Mouse (Mus musculus) kidney, adult 2 months (tissue): ENCODE measurements around the gene Itm2b. TPM values are rescaled to one million over a fixed set of nuclear protein-coding genes. Genes with fewer than 3 reads are reported as not detected.

Source experiments
- DNase-seq: peaks from one replicate; pipeline ENCODE4 v3.0.0; 2021
- H3K27ac ChIP-seq: fragments of 200-500 bp; 2 replicates; pipeline ENCODE4 v1.5.1; 2012; ENCODE audit warnings: low read depth, low read length, control low read depth, inconsistent platforms; ENCODE audit not compliant: insufficient read depth
- H3K27me3 ChIP-seq: fragments of 200-500 bp; replicated peaks from 2 replicates; pipeline ENCODE4 v1.6.1; 2012; ENCODE audit warnings: mild to moderate bottlenecking, moderate library complexity, low read length, inconsistent platforms; ENCODE audit not compliant: control insufficient read depth, insufficient read depth
- H3K36me3 ChIP-seq: fragments of 200-500 bp; 2 replicates; pipeline ENCODE4 v1.6.1; 2012; ENCODE audit warnings: mild to moderate bottlenecking, moderate library complexity, low read length, inconsistent platforms; ENCODE audit not compliant: control insufficient read depth, insufficient read depth
- H3K4me1 ChIP-seq: fragments of 200-500 bp; 2 replicates; pipeline ENCODE4 v1.6.1; 2011; ENCODE audit warnings: low read length; ENCODE audit not compliant: control insufficient read depth, insufficient read depth
- H3K4me3 ChIP-seq: fragments of 200-500 bp; 2 replicates; pipeline ENCODE4 v1.5.1; 2011; ENCODE audit warnings: mild to moderate bottlenecking, low read depth, low read length, control low read depth; ENCODE audit not compliant: insufficient read depth
- CTCF ChIP-seq: fragments of 200-500 bp; conservative IDR thresholded peaks from 2 replicates; pipeline ENCODE4 v1.5.1; 2011; ENCODE audit warnings: low read depth, mild to moderate bottlenecking, control low read depth, low read length, moderate library complexity, mixed read lengths; ENCODE audit not compliant: insufficient read depth, insufficient read length
- POLR2A ChIP-seq: fragments of 200-500 bp; IDR thresholded peaks from one replicate; pipeline ENCODE4 v1.6.1; 2011; ENCODE audit warnings: low read depth, low read length, control low read depth
- WGBS: fragments of 180-500 bp; shearing (Covaris S2); methylation state at CpG from one replicate; pipeline ENCODE4 v1.1.7; 2018; 5-methylcytosine and 5-hydroxymethylcytosine counted together
- polyA plus RNA-seq: library from polyadenylated mRNA; depleted of rRNA; stranded (reverse); fragments of >200 nt; gene quantifications from 2 replicates; pipeline ENCODE4 v1.2.3, GENCODE M21; 2012

Itm2b gene
- polyA plus RNA-seq, 1 experiment = 2,219 TPM

GRCm38 (mm10) chr14:73382699-73383098 lies 2.4 kb downstream of the Itm2b start:
- Histone ChIP-seq H3K4me1 (peaks cover 29% of the 10 kb centered on the region), H3K36me3 (peaks cover 6% of the 10 kb centered on the region; the same call in 1 of the 2 replicates), H3K4me3 (peak overlapping the region; percentile 50), H3K27me3 (no peaks in the 10 kb centered on the region), H3K27ac (peak overlapping the region; percentile 87)
- WGBS = 5% methylated on average over 9 of the region's 9 CpGs
- peak; percentile 7 for TF ChIP-seq POLR2A
- TF ChIP-seq CTCF = no peak
- DNase-seq = peak; percentile 86

- Histone ChIP-seq H3K27ac (peak overlapping the region; percentile 76), H3K27me3 (no peaks in the 10 kb centered on the region), H3K4me1 (peaks cover 30% of the 10 kb centered on the region), H3K4me3 (peak overlapping the region; percentile 19; the same call in 1 of the 2 replicates), H3K36me3 (peaks cover 8% of the 10 kb centered on the region; the same call in 1 of the 2 replicates)
- peak; percentile 37 for DNase-seq
- no peak for TF ChIP-seq CTCF
- TF ChIP-seq POLR2A = no peak
- WGBS = 3% methylated on average over 4 of the region's 4 CpGs
These were observed 3.5 kb downstream of the Itm2b start for GRCm38 (mm10) chr14:73381559-73381958.

- no peak for TF ChIP-seq POLR2A
- TF ChIP-seq CTCF = no peak
- WGBS = 65% methylated on average over 6 of the region's 6 CpGs
- DNase-seq = no peak
- Histone ChIP-seq H3K36me3 (peaks cover 10% of the 10 kb centered on the region; the same call in 1 of the 2 replicates), H3K27me3 (no peaks in the 10 kb centered on the region), H3K27ac (no peak overlapping the region), H3K4me3 (no peak overlapping the region), H3K4me1 (peaks cover 44% of the 10 kb centered on the region)
These were observed 7.3 kb downstream of the Itm2b start for GRCm38 (mm10) chr14:73377804-73378203.

- no peaks in the 10 kb centered on the region for H3K27me3 ChIP-seq
- WGBS = 54% methylated on average over 6 of the region's 6 CpGs
- no peak overlapping the region for H3K4me3 ChIP-seq
- TF ChIP-seq CTCF (no peak), POLR2A (no peak)
- H3K4me1 ChIP-seq = peaks cover 48% of the 10 kb centered on the region
- DNase-seq = peak; percentile 30
- peaks cover 10% of the 10 kb centered on the region; the same call in 1 of the 2 replicates for H3K36me3 ChIP-seq
- no peak overlapping the region for H3K27ac ChIP-seq
These were observed 8.2 kb downstream of the Itm2b start for GRCm38 (mm10) chr14:73376920-73377319.

GRCm38 (mm10) chr14:73375903-73376302 lies 9.2 kb downstream of the Itm2b start:
- Histone ChIP-seq H3K4me3 (no peak overlapping the region), H3K27ac (no peak overlapping the region), H3K27me3 (no peaks in the 10 kb centered on the region), H3K36me3 (peaks cover 10% of the 10 kb centered on the region; the same call in 1 of the 2 replicates), H3K4me1 (peaks cover 42% of the 10 kb centered on the region)
- no peak for DNase-seq
- TF ChIP-seq POLR2A = no peak
- TF ChIP-seq CTCF = no peak
- WGBS = 66% methylated on average over 8 of the region's 8 CpGs

GRCm38 (mm10) chr14:73375445-73375844 lies 9.6 kb downstream of the Itm2b start:
- Histone ChIP-seq H3K27me3 (no peaks in the 10 kb centered on the region), H3K36me3 (peaks cover 10% of the 10 kb centered on the region; the same call in 1 of the 2 replicates), H3K4me1 (peaks cover 42% of the 10 kb centered on the region), H3K27ac (peak overlapping the region; percentile 77), H3K4me3 (no peak overlapping the region)
- 62% methylated on average over 8 of the region's 8 CpGs for whole genome bisulfite sequencing
- TF ChIP-seq CTCF (no peak), POLR2A (no peak)
- no peak for DNase-seq

- H3K4me3 ChIP-seq = no peak overlapping the region
- H3K36me3 ChIP-seq = peaks cover 7% of the 10 kb centered on the region
- DNase-seq = peak; percentile 95
- peaks cover 48% of the 10 kb centered on the region for H3K4me1 ChIP-seq
- H3K27ac ChIP-seq = peak overlapping the region; percentile 70
- TF ChIP-seq CTCF = no peak
- no peak for TF ChIP-seq POLR2A
- no peaks in the 10 kb centered on the region for H3K27me3 ChIP-seq
- 6% methylated on average over 11 of the region's 11 CpGs for WGBS
These were observed 10.7 kb downstream of the Itm2b start for GRCm38 (mm10) chr14:73374315-73374890.

- 24% methylated on average over 8 of the region's 8 CpGs for WGBS
- DNase-seq = no peak
- Histone ChIP-seq H3K36me3 (peaks cover 4% of the 10 kb centered on the region), H3K4me1 (peaks cover 51% of the 10 kb centered on the region), H3K4me3 (no peak overlapping the region), H3K27ac (peak overlapping the region; percentile 70), H3K27me3 (no peaks in the 10 kb centered on the region)
- TF ChIP-seq POLR2A = no peak
- TF ChIP-seq CTCF = no peak
These were observed 11.5 kb downstream of the Itm2b start for GRCm38 (mm10) chr14:73373606-73374005.
